Mouse (Mus musculus) neural tube, embryonic 11.5 days (tissue): ENCODE data around the gene Myadm. TPM values are rescaled to one million over a fixed set of nuclear protein-coding genes. Genes with fewer than 3 reads are reported as not detected.
A peak's percentile ranks its signal among the peaks of the same experiment; 100 is the strongest.

Experiments
- ATAC-seq: fragments of 200-750 bp; cut with Nextera tagmentation; 2 replicates; pipeline ENCODE4 v1.8.0; 2017; ENCODE audit warnings: moderate number of reproducible peaks, mild to moderate bottlenecking, moderate TSS enrichment, moderate library complexity; ENCODE audit not compliant: insufficient read depth, low FRiP score, low TSS enrichment
- DNase-seq: peaks from one replicate; pipeline ENCODE4 v3.0.0-alpha.2; 2015; ENCODE audit warnings: low spot score
- H3K27ac ChIP-seq: fragments of 300-500 bp; sonication (generic); 2 replicates; pipeline ENCODE4 v1.5.1; 2014; ENCODE audit warnings: low read depth, mild to moderate bottlenecking, low read length
- H3K27me3 ChIP-seq: fragments of 300-500 bp; sonication (generic); 2 replicates; pipeline ENCODE4 v1.6.1; 2014; ENCODE audit warnings: mild to moderate bottlenecking, low read length, mixed read lengths; ENCODE audit not compliant: control insufficient read depth, insufficient read depth
- H3K36me3 ChIP-seq: fragments of 300-500 bp; sonication (generic); 2 replicates; pipeline ENCODE4 v1.6.1; 2014; ENCODE audit warnings: mild to moderate bottlenecking, low read length, moderate library complexity, mixed read lengths; ENCODE audit not compliant: control insufficient read depth, insufficient read depth
- H3K4me1 ChIP-seq: fragments of 300-500 bp; sonication (generic); 2 replicates; pipeline ENCODE4 v1.6.1; 2014; ENCODE audit warnings: low read length, mixed read lengths; ENCODE audit not compliant: control insufficient read depth, insufficient read depth
- H3K4me2 ChIP-seq: fragments of 300-500 bp; sonication (generic); 2 replicates; pipeline ENCODE4 v1.6.1; 2014; ENCODE audit warnings: low read depth, mild to moderate bottlenecking, moderate library complexity
- H3K4me3 ChIP-seq: fragments of 300-500 bp; sonication (generic); 2 replicates; pipeline ENCODE4 v1.5.1; 2014; ENCODE audit warnings: low read depth, low read length
- H3K9ac ChIP-seq: fragments of 300-500 bp; sonication (generic); 2 replicates; pipeline ENCODE4 v1.6.1; 2014; ENCODE audit warnings: mild to moderate bottlenecking, low read length
- H3K9me3 ChIP-seq: fragments of 300-500 bp; sonication (generic); 2 replicates; pipeline ENCODE4 v1.6.1; 2016; ENCODE audit warnings: low read length; ENCODE audit not compliant: control insufficient read depth
- WGBS: fragments of 180-500 bp; shearing (Covaris S2); extraction: QIAGEN DNeasy Blood & Tissue Kit; methylation state at CpG from one replicate; pipeline ENCODE4 v1.1.7; 2014; 5-methylcytosine and 5-hydroxymethylcytosine counted together
- polyA plus RNA-seq: library from polyadenylated mRNA; unstranded; fragments of >200 nt; fragmentation: Nextera tagmentation; extraction: Ambion mirVana; gene quantifications from 2 replicates; pipeline ENCODE4 v1.2.1, GENCODE M21; 2014

Gene Myadm
- polyA plus RNA-seq, 1 experiment from 2014 or later, result 46.7 TPM

GRCm38 (mm10) chr7:3314121-3314520 lies 25.2 kb downstream of the Myadm start:
- Histone ChIP-seq H3K4me1 (no peaks in the 10 kb centered on the region), H3K36me3 (no peaks in the 10 kb centered on the region), H3K9me3 (0 out of 2 replicates have a peak, but pooled peaks cover 2% of the 10 kb centered on the region), H3K4me2 (no peak overlapping the region), H3K4me3 (no peak overlapping the region), H3K27ac (no peak overlapping the region), H3K9ac (no peak overlapping the region), H3K27me3 (no peaks in the 10 kb centered on the region)
- ATAC-seq (no peak; the same call in 1 of the 2 replicates), DNase-seq (no peak)
- 66% methylated on average over 5 of the region's 5 CpGs for WGBS

- H3K27me3 ChIP-seq, result no peaks in the 10 kb centered on the region
- ATAC-seq (no peak), DNase-seq (no peak)
- H3K9ac ChIP-seq, result no peak overlapping the region
- H3K4me1 ChIP-seq, result no peaks in the 10 kb centered on the region
- no peak overlapping the region for H3K4me3 ChIP-seq
- H3K4me2 ChIP-seq, result no peak overlapping the region
- H3K9me3 ChIP-seq, result no peaks in the 10 kb centered on the region
- no peak overlapping the region for H3K27ac ChIP-seq
- 39% methylated on average over 4 of the region's 4 CpGs for WGBS
- H3K36me3 ChIP-seq, result no peaks in the 10 kb centered on the region
These were observed 28.8 kb downstream of the Myadm start for GRCm38 (mm10) chr7:3317704-3318103.

GRCm38 (mm10) chr7:3320856-3321255 lies 32.0 kb downstream of the Myadm start:
- no peaks in the 10 kb centered on the region for H3K4me1 ChIP-seq
- no peaks in the 10 kb centered on the region for H3K9me3 ChIP-seq
- no peak for ATAC-seq
- no peak overlapping the region for H3K4me3 ChIP-seq
- no peak overlapping the region for H3K9ac ChIP-seq
- no peaks in the 10 kb centered on the region for H3K27me3 ChIP-seq
- DNase-seq, result no peak
- H3K27ac ChIP-seq, result no peak overlapping the region
- H3K36me3 ChIP-seq, result no peaks in the 10 kb centered on the region
- H3K4me2 ChIP-seq, result no peak overlapping the region
- WGBS, result 72% methylated on average over 3 of the region's 3 CpGs

- no peak overlapping the region for H3K4me3 ChIP-seq
- no peak overlapping the region for H3K4me2 ChIP-seq
- ATAC-seq (no peak), DNase-seq (no peak)
- no peaks in the 10 kb centered on the region for H3K4me1 ChIP-seq
- WGBS, result 92% methylated on average over 1 of the region's 1 CpGs
- H3K9ac ChIP-seq, result no peak overlapping the region
- no peaks in the 10 kb centered on the region for H3K27me3 ChIP-seq
- H3K27ac ChIP-seq, result no peak overlapping the region
- no peaks in the 10 kb centered on the region for H3K9me3 ChIP-seq
- H3K36me3 ChIP-seq, result no peaks in the 10 kb centered on the region
These were observed 34.9 kb downstream of the Myadm start for GRCm38 (mm10) chr7:3323826-3324225.

- Histone ChIP-seq H3K4me3 (no peak overlapping the region), H3K9ac (no peak overlapping the region), H3K9me3 (no peaks in the 10 kb centered on the region), H3K27me3 (no peaks in the 10 kb centered on the region), H3K36me3 (no peaks in the 10 kb centered on the region), H3K27ac (no peak overlapping the region), H3K4me1 (0 out of 2 replicates have a peak, but pooled peaks cover 3% of the 10 kb centered on the region), H3K4me2 (no peak overlapping the region)
- no peak for DNase-seq
- 86% methylated on average over 4 of the region's 4 CpGs for WGBS
- ATAC-seq, result no peak
These were observed 39.1 kb downstream of the Myadm start for GRCm38 (mm10) chr7:3327961-3328360.

GRCm38 (mm10) chr7:3329776-3330546 lies 41.1 kb downstream of the Myadm start:
- Histone ChIP-seq H3K4me3 (no peak overlapping the region), H3K9me3 (no peaks in the 10 kb centered on the region), H3K9ac (peak overlapping the region; percentile 8; the same call in 1 of the 2 replicates), H3K36me3 (no peaks in the 10 kb centered on the region), H3K4me2 (peak overlapping the region; percentile 28), H3K4me1 (0 out of 2 replicates have a peak, but pooled peaks cover 6% of the 10 kb centered on the region), H3K27me3 (no peaks in the 10 kb centered on the region), H3K27ac (no peak overlapping the region)
- ATAC-seq (no peak), DNase-seq (peak; percentile 78)
- 21% methylated on average over 31 of the region's 31 CpGs for WGBS

GRCm38 (mm10) chr7:3331171-3331570 lies 42.3 kb downstream of the Myadm start:
- Histone ChIP-seq H3K36me3 (no peaks in the 10 kb centered on the region), H3K4me3 (peak overlapping the region; percentile 71), H3K9ac (peak overlapping the region; percentile 74; the same call in 1 of the 2 replicates), H3K27me3 (no peaks in the 10 kb centered on the region), H3K27ac (peak overlapping the region; percentile 87; the same call in 1 of the 2 replicates), H3K9me3 (no peaks in the 10 kb centered on the region), H3K4me1 (0 out of 2 replicates have a peak, but pooled peaks cover 6% of the 10 kb centered on the region), H3K4me2 (peak overlapping the region; percentile 57)
- 49% methylated on average over 6 of the region's 6 CpGs for WGBS
- DNase-seq (no peak), ATAC-seq (peak; percentile 1)

- DNase-seq, result peak; percentile 91
- under 1% methylated on average over 26 of the region's 27 CpGs for WGBS
These were observed 42.8 kb downstream of the Myadm start for GRCm38 (mm10) chr7:3331581-3332223.

More at GRCm38 (mm10) chr7:3331581-3332223, 42.8 kb downstream of the Myadm start:
- Histone ChIP-seq H3K36me3 (no peaks in the 10 kb centered on the region), H3K27ac (peak overlapping the region; percentile 87), H3K4me2 (peak overlapping the region; percentile 57), H3K27me3 (no peaks in the 10 kb centered on the region), H3K4me3 (peak overlapping the region; percentile 71), H3K9ac (peak overlapping the region; percentile 74), H3K4me1 (0 out of 2 replicates have a peak, but pooled peaks cover 6% of the 10 kb centered on the region), H3K9me3 (no peaks in the 10 kb centered on the region)
- ATAC-seq, result peak; percentile 92
